Mouse (Mus musculus): ENCODE data around the gene Ccdc87. TPM values are rescaled to one million over a fixed set of nuclear protein-coding genes. Genes with fewer than 3 reads are reported as not detected.
"Not testable (repeated sequence)": the region's sequence is repeated elsewhere in the genome, so short reads cannot be mapped to it uniquely, and the experiment has no call there.

The Ccdc87 gene
- total and polyA plus RNA-seq, 3 experiments: 0.05 TPM; not detected in 2

DNA sequence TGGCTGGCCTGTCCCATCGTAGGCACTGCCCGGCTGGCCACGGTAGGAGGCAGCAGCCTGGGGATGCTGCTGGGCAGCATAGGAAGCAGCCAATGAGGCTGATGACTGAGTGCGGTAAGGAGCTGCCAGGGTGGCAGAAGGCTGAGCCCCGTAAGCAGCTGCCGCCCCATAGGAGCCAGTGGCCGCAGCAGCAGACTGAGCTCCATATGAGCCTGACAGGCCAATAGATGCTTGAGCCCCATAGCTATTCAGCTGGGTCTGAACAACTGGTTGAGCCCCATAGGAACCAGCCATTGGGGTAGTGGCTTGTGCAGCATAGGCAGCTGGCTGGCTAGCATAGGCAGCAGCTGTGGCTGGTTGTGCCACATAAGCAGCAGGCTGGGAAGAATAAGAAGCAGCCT is 36.5 kb upstream of the Ccdc87 start:
- Histone ChIP-seq H3K4me3 (ENCODE audit: low read depth, low read length) (no peak overlapping the region; the same call in 1 of the 2 replicates), H3K36me3 (replicated peaks) (peaks cover 88% of the 10 kb centered on the region), H3K27me3 (ENCODE audit: insufficient read depth, low read length) (no peaks in the 10 kb centered on the region), H3K9me3 (replicated peaks) (no peaks in the 10 kb centered on the region), H3K4me1 (ENCODE audit: insufficient read depth, low read depth, low read length) (peaks cover 70% of the 10 kb centered on the region)
- DNase-seq (ENCODE audit: low spot score) (no peak), ATAC-seq (ENCODE audit: extremely low read depth, insufficient number of reproducible peaks, low FRiP score, poor library complexity, severe bottlenecking) (no peak)
- TF ChIP-seq GATA1 (IDR thresholded peaks at IDR 0.05; ENCODE audit: borderline replicate concordance, low read length): no peak

GRCm38 (mm10) chr19:4803283-4803682 is 35.9 kb upstream of the Ccdc87 start:
- TF ChIP-seq POLR2AphosphoS5 (IDR thresholded peaks at IDR 0.05; ENCODE audit: insufficient replicate concordance, low read depth, low read length): no peak
- TF ChIP-seq GATA1 (IDR thresholded peaks at IDR 0.05; ENCODE audit: borderline replicate concordance, low read length): no peak
- TF ChIP-seq GATA2 (IDR thresholded peaks at IDR 0.05; ENCODE audit: borderline replicate concordance, low read depth, low read length): no peak
- no peak for TF ChIP-seq TAL1 (conservative IDR thresholded peaks at IDR 0.05; ENCODE audit: low read depth, low read length)
- TF ChIP-seq CTCF (IDR thresholded peaks at IDR 0.05; ENCODE audit: low read depth, low read length): no peak

GRCm38 (mm10) chr19:4810309-4810708 is 28.9 kb upstream of the Ccdc87 start:
- H3K9me3 ChIP-seq (replicated peaks): 0 out of 2 replicates have a peak, but pooled peaks cover 2% of the 10 kb centered on the region
- DNase-seq (ENCODE audit: low spot score) (no peak), ATAC-seq (ENCODE audit: extremely low read depth, insufficient number of reproducible peaks, low FRiP score, poor library complexity, severe bottlenecking) (no peak)

More at GRCm38 (mm10) chr19:4803283-4803682, 35.9 kb upstream of the Ccdc87 start:
- ATAC-seq (ENCODE audit: extremely low read depth, insufficient number of reproducible peaks, low FRiP score, poor library complexity, severe bottlenecking) (no peak), DNase-seq (ENCODE audit: low spot score) (no peak)
- Histone ChIP-seq H3K4me3 (ENCODE audit: low read depth, low read length) (no peak overlapping the region; the same call in 1 of the 2 replicates), H3K9me3 (replicated peaks) (no peaks in the 10 kb centered on the region), H3K36me3 (replicated peaks) (peaks cover 88% of the 10 kb centered on the region), H3K4me1 (ENCODE audit: insufficient read depth, low read depth, low read length) (peaks cover 71% of the 10 kb centered on the region), H3K27me3 (ENCODE audit: insufficient read depth, low read length) (no peaks in the 10 kb centered on the region)

GRCm38 (mm10) chr19:4810746-4811062 is 28.5 kb upstream of the Ccdc87 start:
- DNase-seq (ENCODE audit: low spot score) (no peak), ATAC-seq (ENCODE audit: extremely low read depth, insufficient number of reproducible peaks, low FRiP score, poor library complexity, severe bottlenecking) (no peak)
- H3K36me3 ChIP-seq (replicated peaks): peaks cover 27% of the 10 kb centered on the region
- peaks cover 36% of the 10 kb centered on the region for H3K4me1 ChIP-seq (ENCODE audit: insufficient read depth, low read depth, low read length)
- 0 out of 2 replicates have a peak, but pooled peaks cover 3% of the 10 kb centered on the region for H3K9me3 ChIP-seq (replicated peaks)
- no peak for TF ChIP-seq GATA2 (IDR thresholded peaks at IDR 0.05; ENCODE audit: borderline replicate concordance, low read depth, low read length)
- no peak for TF ChIP-seq POLR2AphosphoS5 (IDR thresholded peaks at IDR 0.05; ENCODE audit: insufficient replicate concordance, low read depth, low read length)
- no peak for TF ChIP-seq CTCF (IDR thresholded peaks at IDR 0.05; ENCODE audit: low read depth, low read length)
- no peak for TF ChIP-seq GATA1 (IDR thresholded peaks at IDR 0.05; ENCODE audit: borderline replicate concordance, low read length)
- no peak for TF ChIP-seq TAL1 (conservative IDR thresholded peaks at IDR 0.05; ENCODE audit: low read depth, low read length)
- peak overlapping the region; percentile 99 for H3K4me3 ChIP-seq (ENCODE audit: low read depth, low read length)
- no peaks in the 10 kb centered on the region for H3K27me3 ChIP-seq (ENCODE audit: insufficient read depth, low read length)

More at GRCm38 (mm10) chr19:4810309-4810708, 28.9 kb upstream of the Ccdc87 start:
- Histone ChIP-seq H3K4me1 (ENCODE audit: insufficient read depth, low read depth, low read length) (peaks cover 37% of the 10 kb centered on the region), H3K4me3 (ENCODE audit: low read depth, low read length) (peak overlapping the region; percentile 99), H3K27me3 (ENCODE audit: insufficient read depth, low read length) (no peaks in the 10 kb centered on the region), H3K36me3 (replicated peaks) (peaks cover 28% of the 10 kb centered on the region)
- TF ChIP-seq POLR2AphosphoS5 (IDR thresholded peaks at IDR 0.05; ENCODE audit: insufficient replicate concordance, low read depth, low read length): no peak

GRCm38 (mm10) chr19:4811063-4811908 is 27.9 kb upstream of the Ccdc87 start, which contains the start of the genes Gm21992 and Rbm14:
Gm21992 (minus strand) TSS chr19:4811612.
Rbm14 (minus strand) TSS chr19:4811634.
- no peak for TF ChIP-seq CTCF (IDR thresholded peaks at IDR 0.05; ENCODE audit: low read depth, low read length)
- TF ChIP-seq POLR2AphosphoS5 (IDR thresholded peaks at IDR 0.05; ENCODE audit: insufficient replicate concordance, low read depth, low read length): peak; percentile 60; the same call in 1 of the 2 replicates
- Histone ChIP-seq H3K36me3 (replicated peaks) (peaks cover 22% of the 10 kb centered on the region), H3K4me1 (ENCODE audit: insufficient read depth, low read depth, low read length) (peaks cover 30% of the 10 kb centered on the region), H3K9me3 (replicated peaks) (0 out of 2 replicates have a peak, but pooled peaks cover 3% of the 10 kb centered on the region), H3K4me3 (ENCODE audit: low read depth, low read length) (peak within 1 kb of the TSS; percentile 99), H3K27me3 (ENCODE audit: insufficient read depth, low read length) (no peaks in the 10 kb centered on the region)
- DNase-seq (ENCODE audit: low spot score): peak; percentile 99
- ATAC-seq (ENCODE audit: extremely low read depth, insufficient number of reproducible peaks, low FRiP score, poor library complexity, severe bottlenecking): peak; percentile 96

DNA sequence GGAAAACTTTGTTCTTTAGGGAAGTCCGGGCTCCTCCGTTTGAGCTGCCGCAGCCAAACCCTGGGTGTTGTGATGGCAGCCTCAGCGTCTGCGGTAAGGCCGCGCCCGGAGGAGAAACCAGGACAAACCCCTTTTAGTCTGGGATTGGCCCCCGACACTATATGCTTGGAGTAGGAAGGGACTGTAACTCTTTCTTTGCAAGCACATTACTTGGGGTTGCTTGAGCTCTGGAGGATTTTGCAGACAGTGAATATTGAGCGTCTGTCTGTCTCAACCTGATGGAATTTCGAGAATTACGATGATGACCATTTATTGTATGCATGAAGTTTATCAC is 27.3 kb upstream of the Ccdc87 start:
- peak overlapping the region; percentile 99 for H3K4me3 ChIP-seq (ENCODE audit: low read depth, low read length)
- H3K27me3 ChIP-seq (ENCODE audit: insufficient read depth, low read length): no peaks in the 10 kb centered on the region
- peaks cover 17% of the 10 kb centered on the region for H3K36me3 ChIP-seq (replicated peaks)
- TF ChIP-seq CTCF (IDR thresholded peaks at IDR 0.05; ENCODE audit: low read depth, low read length): no peak
- no peak for TF ChIP-seq GATA1 (IDR thresholded peaks at IDR 0.05; ENCODE audit: borderline replicate concordance, low read length)
- TF ChIP-seq TAL1 (conservative IDR thresholded peaks at IDR 0.05; ENCODE audit: low read depth, low read length): no peak
- no peak for TF ChIP-seq GATA2 (IDR thresholded peaks at IDR 0.05; ENCODE audit: borderline replicate concordance, low read depth, low read length)
- TF ChIP-seq POLR2AphosphoS5 (IDR thresholded peaks at IDR 0.05; ENCODE audit: insufficient replicate concordance, low read depth, low read length): no peak
- peaks cover 26% of the 10 kb centered on the region for H3K4me1 ChIP-seq (ENCODE audit: insufficient read depth, low read depth, low read length)
- ATAC-seq (ENCODE audit: extremely low read depth, insufficient number of reproducible peaks, low FRiP score, poor library complexity, severe bottlenecking) (no peak), DNase-seq (ENCODE audit: low spot score) (no peak)
- H3K9me3 ChIP-seq (replicated peaks): 0 out of 2 replicates have a peak, but pooled peaks cover 3% of the 10 kb centered on the region

DNA sequence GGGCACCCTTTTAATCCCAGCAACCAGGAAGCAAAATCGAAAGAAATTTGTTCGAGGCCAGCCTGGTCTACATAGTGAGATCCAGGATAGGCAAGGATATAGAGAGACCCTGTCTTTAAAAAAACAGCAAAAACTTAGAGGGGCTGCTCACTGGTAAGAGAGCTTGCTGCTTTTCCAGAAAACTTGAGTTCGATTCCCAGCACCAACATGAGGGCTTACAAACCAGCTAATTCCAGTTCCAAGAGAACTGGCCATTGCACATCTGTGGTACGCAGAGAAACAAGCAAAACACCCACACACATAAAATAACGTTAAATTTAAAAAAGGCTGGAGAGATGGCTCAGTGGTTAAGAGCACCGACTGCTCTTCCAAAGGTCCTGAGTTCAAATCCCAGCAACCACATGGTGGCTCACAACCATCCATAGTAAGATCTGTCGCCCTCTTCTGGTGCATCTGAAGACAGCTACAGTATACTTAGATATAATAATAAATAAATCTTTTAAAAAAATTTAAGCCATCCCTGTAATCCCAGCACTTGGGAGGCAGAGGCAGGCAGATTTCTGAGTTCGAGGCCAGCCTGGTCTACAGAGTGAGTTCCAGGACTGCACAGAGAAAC is 26.7 kb upstream of the Ccdc87 start:
- Histone ChIP-seq H3K4me3 (ENCODE audit: low read depth, low read length) (peak overlapping the region; percentile 99), H3K4me1 (ENCODE audit: insufficient read depth, low read depth, low read length) (peaks cover 22% of the 10 kb centered on the region), H3K36me3 (replicated peaks) (peaks cover 13% of the 10 kb centered on the region)
- not testable (repeated sequence) for ATAC-seq (ENCODE audit: extremely low read depth, insufficient number of reproducible peaks, low FRiP score, poor library complexity, severe bottlenecking); H3K9me3 ChIP-seq (replicated peaks); DNase-seq (ENCODE audit: low spot score); H3K27me3 ChIP-seq (ENCODE audit: insufficient read depth, low read length)

Measured in G1E (cell line).